Mouse (Mus musculus) right cerebral cortex, postnatal 10 days (tissue): Measurements from ENCODE around the gene Gm43302.
"Not testable (repeated sequence)": the region's sequence is repeated elsewhere in the genome, so short reads cannot be mapped to it uniquely, and the experiment has no call there.

Experiments
- DNase-seq, 2 experiments: peaks; one replicate each; pipeline ENCODE4 v3.0.0; 2021; ENCODE audit warnings: low spot score in 2 of 2

The Gm43302 gene

GRCm38 (mm10) chr5:105199149-105199548 lies 94.3 kb downstream of the Gm43302 start:
- DNase-seq: not testable (repeated sequence)

GRCm38 (mm10) chr5:105197915-105198560 lies 95.5 kb downstream of the Gm43302 start:
- DNase-seq: not testable (repeated sequence)

- DNase-seq: not testable (repeated sequence)
Measured at GRCm38 (mm10) chr5:105196308-105196707, 97.2 kb downstream of the Gm43302 start.

- DNase-seq: not testable (repeated sequence)
Measured at GRCm38 (mm10) chr5:105192536-105192935, 101.0 kb downstream of the Gm43302 start.

- DNase-seq: no peak
Measured at GRCm38 (mm10) chr5:105181446-105181845, 112.0 kb downstream of the Gm43302 start.
